Mouse (Mus musculus) adrenal gland, adult 18-20 months (tissue): ENCODE results near the gene Nsun7. TPM values are rescaled to one million over a fixed set of nuclear protein-coding genes. Genes with fewer than 3 reads are reported as not detected.
A peak's percentile ranks its signal among the peaks of the same experiment; 100 is the strongest.

Source experiments
- DNase-seq, 2 experiments: peaks; one replicate each; pipeline ENCODE4 v3.0.0; 2021 to 2022; ENCODE audit warnings: low spot score in 2 of 2
- total RNA-seq, 2 experiments: library from RNA; stranded (reverse); gene quantifications; 1 replicate in 1 of 2; 2 replicates in 1 of 2; pipeline ENCODE4 v1.2.3; 2021

Gene Nsun7
- total RNA-seq, 2 experiments from 2014 or later, result 0.50 to 0.77 TPM

GRCm38 (mm10) chr5:66330806-66331205 lies 71.1 kb downstream of the Nsun7 start:
- DNase-seq, result no peak

- DNase-seq, result peak; percentile 26 to 43
These were observed 77.6 kb downstream of the Nsun7 start for GRCm38 (mm10) chr5:66337025-66337968.

GRCm38 (mm10) chr5:66337969-66338345 lies 78.3 kb downstream of the Nsun7 start:
- peak in 1 of 2 experiments; percentile 9 for DNase-seq

- DNase-seq, result peak; percentile 11 to 35
These were observed 78.9 kb downstream of the Nsun7 start for GRCm38 (mm10) chr5:66338583-66338982.

GRCm38 (mm10) chr5:66340356-66341102 lies 80.8 kb downstream of the Nsun7 start:
- no peak for DNase-seq

GRCm38 (mm10) chr5:66341848-66342247 lies 82.2 kb downstream of the Nsun7 start:
- DNase-seq, result no peak

- no peak for DNase-seq
These were observed 82.6 kb downstream of the Nsun7 start for GRCm38 (mm10) chr5:66342285-66342684.

GRCm38 (mm10) chr5:66344182-66344581 lies 84.5 kb downstream of the Nsun7 start:
- no peak for DNase-seq

- DNase-seq, result no peak
These were observed 85.4 kb downstream of the Nsun7 start for GRCm38 (mm10) chr5:66345140-66345539.

GRCm38 (mm10) chr5:66346756-66347155 lies 87.1 kb downstream of the Nsun7 start:
- no peak for DNase-seq

Other genes with a start within 250 kb of the Nsun7 start
- 100 to 1,000 TPM in 1 of 2 experiments, 10 to 100 TPM in 1; 74.5 to 128 TPM for gene Rbm47, start 86.8 kb upstream of the Nsun7 start, total RNA-seq